25 mouse cellular contexts compared by ENCODE assay signal in genomic region chr2:52317471-52317870, GRCm38 (mm10).
DNase-seq lines count a peak whose midpoint lies in the region; ATAC-seq lines count a peak whose summit lies in the region.
"Had no signal": no experiment of that assay in that cellular context is flagged by ENCODE, and none has a peak within 500 bp of the region (broad histone marks: within the 10 kb centered on the region; RNA-seq: fewer than 3 reads in every experiment).

No protein-coding gene starts in this region.

- no peak overlapping the region for H3K9ac ChIP-seq in heart, embryonic 16.5 days (ENCODE audit: low read length)
- H3K9ac ChIP-seq: forebrain, embryonic 13.5 days; hindbrain, embryonic 14.5 days had no signal

- H3K27me3 ChIP-seq in heart, embryonic 16.5 days (ENCODE audit: control insufficient read depth, insufficient read depth, low read length) = no peaks in the 10 kb centered on the region
- H3K27me3 ChIP-seq: forebrain, embryonic 13.5 days had no signal

- H3K4me2 ChIP-seq in heart, embryonic 16.5 days (ENCODE audit: low read depth, low read length) = no peak overlapping the region
- H3K4me2 ChIP-seq: forebrain, embryonic 13.5 days; heart, embryonic 11.5 days; hindbrain, embryonic 14.5 days had no signal

- no peak overlapping the region for H3K4me3 ChIP-seq in heart, embryonic 16.5 days (ENCODE audit: low read length)
- H3K4me3 ChIP-seq: forebrain, embryonic 10.5 days; forebrain, embryonic 13.5 days had no signal

- no peaks in the 10 kb centered on the region for H3K9me3 ChIP-seq in heart, embryonic 16.5 days (replicated peaks; ENCODE audit: control insufficient read depth, low read length)
- H3K9me3 ChIP-seq: forebrain, embryonic 10.5 days; forebrain, embryonic 13.5 days had no signal

- ATAC-seq in heart, embryonic 16.5 days (replicated peaks; ENCODE audit: extremely low read depth, insufficient read depth, low FRiP score) = no peak
- ATAC-seq: activated CD4-positive, CD25-positive, alpha-beta regulatory T cell, adult 4 months; CD4-positive, CD25-positive, alpha-beta regulatory T cell, adult 4 months; forebrain, embryonic 13.5 days; forebrain, embryonic 16.5 days; hindbrain, postnatal 0 days; inflammation-experienced regulatory T-cells, adult 6 months; intestine, embryonic 16.5 days had no signal

- peaks cover 11% of the 10 kb centered on the region for H3K4me1 ChIP-seq in heart, embryonic 16.5 days (ENCODE audit: control insufficient read depth, insufficient read depth, low read length)
- H3K4me1 ChIP-seq: forebrain, embryonic 10.5 days; forebrain, embryonic 13.5 days had no signal

- DNase-seq in adrenal gland, adult 8-10 months = peak; percentile 28
- DNase-seq in adrenal gland, postnatal 4 days (ENCODE audit: low spot score in 2 of 2) = no peak
- DNase-seq in heart, postnatal 25 days (ENCODE audit: low spot score) = no peak
- DNase-seq in adrenal gland, postnatal 36 days = peak; percentile 9 to 32
- DNase-seq in T-cell, adult 2 months (ENCODE audit: low spot score) = no peak
- DNase-seq: cerebellum, adult 11-12 months; cerebellum, adult 9-10 months; cerebellum, postnatal 14 days; gastrocnemius, postnatal 25 days; heart, adult 18-20 months; heart, postnatal 10 days; heart, postnatal 4 days; kidney, adult 18-20 months; kidney, adult 9 months had no signal

- 0 out of 2 replicates have a peak overlapping the region, but pooled peaks have one; percentile 10 for H3K27ac ChIP-seq in heart, embryonic 16.5 days (ENCODE audit: low read length)
- H3K27ac ChIP-seq: forebrain, embryonic 10.5 days; forebrain, embryonic 13.5 days; hindbrain, embryonic 14.5 days; hindbrain, postnatal 0 days had no signal

- intact Hi-C loops in heart, postnatal 25 days (cut with DNase I) = no loop called here

- H3K36me3 ChIP-seq in heart, embryonic 16.5 days (ENCODE audit: control insufficient read depth, insufficient read depth) = no peaks in the 10 kb centered on the region
- H3K36me3 ChIP-seq: forebrain, embryonic 10.5 days had no signal

- 75% methylated on average over 4 of the region's 4 CpGs for WGBS in heart, embryonic 16.5 days

Comparison
In these comparisons a context has a peak if more than half of its experiments do, and no peak if none do; other contexts are left out.
1. DNase-seq: peak in adrenal gland, adult 8-10 months (single experiment) and adrenal gland, postnatal 36 days (2 of 2); none in adrenal gland, postnatal 4 days (0 of 2), heart, postnatal 25 days (single experiment) and T-cell, adult 2 months (single experiment).